Mouse (Mus musculus): ENCODE measurements around the gene A4galt. TPM values are rescaled to one million over a fixed set of nuclear protein-coding genes. Genes with fewer than 3 reads are reported as not detected.

Gene A4galt
- not detected in 2 replicates for total RNA-seq (2012; rRNA removed)
- polyA plus RNA-seq (2012; ENCODE audit: insufficient read depth in 1 of 2, insufficient read length in 2 of 2, low read depth in 1 of 2, low replicate concordance in 2 of 2, missing spikeins in 1 of 2) = not detected

DNA sequence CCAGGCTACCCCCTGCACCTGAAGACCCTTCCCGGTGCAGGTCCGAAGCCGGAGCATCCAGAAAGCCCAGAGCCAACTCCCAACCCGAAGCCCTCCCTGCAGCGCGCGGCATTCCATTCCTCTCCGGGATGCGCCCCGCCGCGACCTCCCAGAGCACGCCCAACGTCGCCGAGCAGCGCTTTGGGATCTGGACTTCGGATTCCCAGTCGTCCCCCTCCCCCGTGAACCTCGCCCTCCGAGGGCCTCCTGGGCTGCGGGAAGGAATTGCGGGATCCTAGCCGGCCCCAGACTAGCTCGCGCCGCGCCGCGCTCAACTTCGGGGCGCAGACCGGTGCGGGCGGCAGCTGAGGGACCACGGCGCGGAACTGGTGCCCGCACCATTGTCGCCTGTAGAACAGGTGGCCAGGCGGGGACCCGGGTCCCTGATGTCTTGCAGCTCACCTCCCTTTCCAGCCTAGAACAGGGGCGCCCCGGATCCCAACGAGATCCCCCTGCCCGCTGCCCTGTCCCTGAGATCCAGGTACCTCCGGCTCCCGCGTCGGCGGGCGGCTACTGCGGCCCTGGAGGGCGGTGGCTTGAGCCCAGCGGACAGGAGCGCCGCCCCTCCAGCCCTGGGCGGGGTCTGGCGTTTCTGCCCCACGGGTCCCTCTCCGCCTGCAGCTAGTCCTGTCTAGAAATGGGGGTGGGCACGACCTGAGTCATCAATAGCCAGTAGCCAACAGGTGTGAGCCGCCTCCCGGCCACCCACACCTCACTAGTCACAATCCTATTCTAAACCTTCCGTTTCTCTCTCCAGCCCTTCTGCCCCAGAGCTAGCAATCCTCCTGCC, at the start of gene A4galt:
A4galt (minus strand) TSS at position 599 of the 829 bp plus-strand sequence.
- Histone ChIP-seq H3K4me1 (ENCODE audit: control insufficient read depth in 1 of 2, insufficient read depth in 2 of 2, low read length in 2 of 2) (peaks cover 0 to under 1% of the 10 kb centered on the region in 2 experiments; a peak in 1 of 4 replicates), H3K27me3 (ENCODE audit: control insufficient read depth in 1 of 2, insufficient read depth in 2 of 2, low read length in 2 of 2) (no peaks in the 10 kb centered on the region; a peak in 1 of 4 replicates), H3K4me3 (ENCODE audit: control insufficient read depth in 1 of 2, insufficient read depth in 1 of 2, low read depth in 2 of 2, low read length in 2 of 2) (no peak within 1 kb of the TSS), H3K9ac (ENCODE audit: control insufficient read depth, low read depth, low read length, poor library complexity, severe bottlenecking) (no peak within 1 kb of the TSS), H3K79me2 (ENCODE audit: control insufficient read depth, insufficient read depth, low read length, poor library complexity) (no peaks in the 10 kb centered on the region), H3K27ac (ENCODE audit: control insufficient read depth, low read depth, low read length) (no peak within 1 kb of the TSS), H3K36me3 (ENCODE audit: control insufficient read depth in 1 of 2, insufficient read depth in 2 of 2, low read length in 2 of 2) (no peaks in the 10 kb centered on the region), H3K9me3 (replicated peaks; ENCODE audit: insufficient read depth, low read length) (no peaks in the 10 kb centered on the region)
- no peak for TF ChIP-seq POLR2A (IDR thresholded peaks at IDR 0.05; ENCODE audit: control insufficient read depth in 1 of 2, insufficient read depth in 1 of 2, low read depth in 1 of 2, low read length in 2 of 2, poor library complexity in 1 of 2)
- TF ChIP-seq JUND (IDR thresholded peaks at IDR 0.05; ENCODE audit: low read depth, low read length) = no peak
- TF ChIP-seq GABPA (IDR thresholded peaks at IDR 0.05; ENCODE audit: low read depth, low read length) = no peak
- TF ChIP-seq KAT2A (conservative IDR thresholded peaks at IDR 0.05; ENCODE audit: low read depth, low read length) = no peak
- TF ChIP-seq SMC3 (IDR thresholded peaks at IDR 0.05; ENCODE audit: low read depth, low read length) = no peak
- TF ChIP-seq TAL1 (IDR thresholded peaks at IDR 0.05; ENCODE audit: low read length) = no peak
- TF ChIP-seq SIN3A (IDR thresholded peaks at IDR 0.05; ENCODE audit: low read length) = no peak
- no peak for DNase-seq (ENCODE audit: low read depth, low spot score)

DNA sequence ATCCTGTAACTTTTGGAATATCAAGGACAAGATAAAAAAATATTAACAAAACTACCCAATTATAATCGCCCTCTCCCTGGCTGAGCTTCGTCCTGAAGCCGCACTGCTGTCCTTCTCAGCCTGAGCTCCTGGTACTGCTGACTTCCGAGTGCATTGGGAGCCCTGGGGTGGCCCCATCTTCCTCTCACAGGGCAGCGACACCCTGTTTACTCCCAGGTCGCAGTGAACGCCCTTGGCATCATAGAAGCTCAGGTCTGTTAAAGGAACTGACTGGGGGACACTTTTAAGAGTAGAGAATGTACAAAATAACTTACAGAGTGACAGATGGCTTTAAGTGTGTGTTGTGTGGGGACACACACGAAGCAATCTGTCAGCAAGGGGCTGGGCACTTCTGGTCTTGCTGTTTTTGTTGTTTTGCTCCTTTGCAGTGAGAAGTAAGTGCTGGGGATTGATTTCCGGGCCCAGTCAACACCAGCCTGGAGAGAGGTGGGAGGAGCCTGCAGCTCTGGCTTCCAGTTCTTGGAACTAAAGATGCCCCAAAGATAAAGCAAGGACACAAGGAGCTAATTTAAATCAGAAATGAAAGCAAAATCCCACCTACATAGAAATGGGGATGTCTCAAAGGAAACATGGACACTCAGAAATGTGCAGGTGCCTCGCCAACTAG, 48.5 kb upstream of the A4galt start:
- no peak overlapping the region for H3K27ac ChIP-seq (ENCODE audit: control insufficient read depth, low read depth, low read length)
- H3K4me1 ChIP-seq (ENCODE audit: control insufficient read depth in 1 of 2, insufficient read depth in 2 of 2, low read length in 2 of 2) = no peaks in the 10 kb centered on the region; a peak in 1 of 4 replicates
- H3K9ac ChIP-seq (ENCODE audit: control insufficient read depth, low read depth, low read length, poor library complexity, severe bottlenecking) = no peak overlapping the region
- no peaks in the 10 kb centered on the region; a peak in 1 of 4 replicates for H3K36me3 ChIP-seq (ENCODE audit: control insufficient read depth in 1 of 2, insufficient read depth in 2 of 2, low read length in 2 of 2)
- TF ChIP-seq POLR2AphosphoS5 (IDR thresholded peaks at IDR 0.05; ENCODE audit: borderline replicate concordance, low read depth, low read length) (no peak), CHD2 (IDR thresholded peaks at IDR 0.05; ENCODE audit: low read length) (no peak), ETS1 (IDR thresholded peaks at IDR 0.05; ENCODE audit: low read depth, low read length) (no peak), ZMIZ1 (IDR thresholded peaks at IDR 0.05; ENCODE audit: low read depth, low read length) (no peak), GABPA (IDR thresholded peaks at IDR 0.05; ENCODE audit: low read depth, low read length) (no peak), TBP (IDR thresholded peaks at IDR 0.05; ENCODE audit: low read depth, low read length) (no peak), EP300 (IDR thresholded peaks at IDR 0.05; ENCODE audit: low read depth in 1 of 2, low read length in 2 of 2) (no peak), CTCF (IDR thresholded peaks at IDR 0.05 in 2 of 3, conservative IDR thresholded peaks at IDR 0.05 in 1 of 3; ENCODE audit: control insufficient read depth in 1 of 3, insufficient read depth in 1 of 3, low read depth in 2 of 3, low read length in 3 of 3, poor library complexity in 1 of 3, severe bottlenecking in 1 of 3) (no peak), MEF2A (IDR thresholded peaks at IDR 0.05; ENCODE audit: extremely low read depth, insufficient replicate concordance, low read depth, low read length, poor library complexity, severe bottlenecking) (no peak), MAFK (IDR thresholded peaks at IDR 0.05; ENCODE audit: borderline replicate concordance, low read depth, low read length) (no peak), UBTF (IDR thresholded peaks at IDR 0.05; ENCODE audit: borderline replicate concordance, insufficient read depth, low read depth, low read length) (no peak)
- no peaks in the 10 kb centered on the region for H3K79me2 ChIP-seq (ENCODE audit: control insufficient read depth, insufficient read depth, low read length, poor library complexity)
- no peak for DNase-seq (ENCODE audit: low read depth, low spot score)
- H3K4me3 ChIP-seq (ENCODE audit: control insufficient read depth in 1 of 2, insufficient read depth in 1 of 2, low read depth in 2 of 2, low read length in 2 of 2) = no peak overlapping the region
- no peaks in the 10 kb centered on the region for H3K9me3 ChIP-seq (replicated peaks; ENCODE audit: insufficient read depth, low read length)
- no peaks in the 10 kb centered on the region for H3K27me3 ChIP-seq (ENCODE audit: control insufficient read depth in 1 of 2, insufficient read depth in 2 of 2, low read length in 2 of 2)

Measured in MEL (cell line).